Mouse (Mus musculus) liver, adult 2 months (tissue): Measurements from ENCODE around the gene Slc25a42.
A peak's percentile ranks its signal among the peaks of the same experiment; 100 is the strongest.

ENCODE experiments used
- CTCF ChIP-seq: fragments of 200-500 bp; IDR thresholded peaks from 2 replicates; pipeline ENCODE4 v1.5.1; 2011; ENCODE audit warnings: low read depth, low read length, control low read depth
- POLR2A ChIP-seq: fragments of 200-500 bp; IDR thresholded peaks from 2 replicates; pipeline ENCODE4 v1.6.1; 2011; ENCODE audit warnings: low read length, control low read depth; ENCODE audit not compliant: insufficient read depth; ENCODE audit errors: extremely low read depth

DNA sequence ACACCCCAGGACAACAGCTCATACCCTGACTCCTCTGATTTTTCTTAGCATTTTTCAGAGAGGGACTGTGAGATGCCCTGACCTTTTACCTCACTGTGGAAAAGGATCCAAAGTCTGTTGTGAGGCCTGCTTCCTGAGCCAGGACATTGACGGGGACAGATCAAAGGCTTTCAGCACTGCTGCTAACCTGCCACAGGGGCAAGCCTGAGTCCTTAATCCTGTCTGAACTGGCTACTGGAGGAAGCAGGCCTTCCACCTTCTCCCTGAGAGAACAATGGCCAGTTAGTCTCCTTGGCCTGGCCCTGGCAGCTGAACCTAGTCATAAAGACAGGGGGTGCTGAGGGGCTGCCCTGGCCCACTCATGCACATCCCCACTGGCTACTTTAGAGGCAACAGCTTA, 4.0 kb downstream of the Slc25a42 start:
- TF ChIP-seq POLR2A (no peak), CTCF (peak; percentile 19; the same call in 1 of the 2 replicates)
